Mouse (Mus musculus): ENCODE results near the gene Hip1. TPM values are rescaled to one million over a fixed set of nuclear protein-coding genes. Genes with fewer than 3 reads are reported as not detected.
A peak's percentile ranks its signal among the peaks of the same experiment; 100 is the strongest.

The Hip1 gene
- total and polyA plus RNA-seq, 3 experiments = 22.2 to 29.6 (median 25.0) TPM

- Histone ChIP-seq H3K9ac (ENCODE audit: low read depth, low read length) (no peak overlapping the region), H3K79me2 (replicated peaks; ENCODE audit: control insufficient read depth, insufficient read depth, low read length) (0 out of 2 replicates have a peak, but pooled peaks cover 2% of the 10 kb centered on the region), H3K4me1 (ENCODE audit: control insufficient read depth, insufficient read depth, low read length) (peaks cover 5% of the 10 kb centered on the region), H3K36me3 (ENCODE audit: control insufficient read depth, insufficient read depth, low read length) (no peaks in the 10 kb centered on the region), H3K27me3 (ENCODE audit: control insufficient read depth, insufficient read depth, low read length) (no peaks in the 10 kb centered on the region), H3K4me3 (no peak overlapping the region), H3K27ac (no peak overlapping the region)
- DNase-seq = no peak
- TF ChIP-seq EP300 (IDR thresholded peaks at IDR 0.05; ENCODE audit: insufficient read depth, low read depth, low read length) (no peak), CTCF (IDR thresholded peaks at IDR 0.05) (no peak), POLR2A (IDR thresholded peaks at IDR 0.05; ENCODE audit: insufficient read depth, low read depth, low read length) (no peak)
- intact Hi-C loops (cut with DNase I) = no loop called here
- WGBS = 94% methylated on average over 2 of the region's 2 CpGs
These were observed 48.4 kb downstream of the Hip1 start for GRCm38 (mm10) chr5:135496489-135496888.

- no peak for DNase-seq
- Histone ChIP-seq H3K9ac (ENCODE audit: low read depth, low read length) (no peak overlapping the region), H3K4me3 (no peak overlapping the region), H3K27ac (no peak overlapping the region), H3K4me1 (ENCODE audit: control insufficient read depth, insufficient read depth, low read length) (peaks cover 7% of the 10 kb centered on the region), H3K27me3 (ENCODE audit: control insufficient read depth, insufficient read depth, low read length) (no peaks in the 10 kb centered on the region), H3K36me3 (ENCODE audit: control insufficient read depth, insufficient read depth, low read length) (no peaks in the 10 kb centered on the region), H3K79me2 (replicated peaks; ENCODE audit: control insufficient read depth, insufficient read depth, low read length) (0 out of 2 replicates have a peak, but pooled peaks cover 2% of the 10 kb centered on the region)
- 95% methylated on average over 8 of the region's 8 CpGs for whole genome bisulfite sequencing
- TF ChIP-seq CTCF (IDR thresholded peaks at IDR 0.05) (no peak), POLR2A (IDR thresholded peaks at IDR 0.05; ENCODE audit: insufficient read depth, low read depth, low read length) (no peak), EP300 (IDR thresholded peaks at IDR 0.05; ENCODE audit: insufficient read depth, low read depth, low read length) (no peak)
- intact Hi-C loops (cut with DNase I) = no loop called here
These were observed 49.4 kb downstream of the Hip1 start for GRCm38 (mm10) chr5:135495471-135495870.

GRCm38 (mm10) chr5:135494183-135494910, 50.6 kb downstream of the Hip1 start:
- Histone ChIP-seq H3K79me2 (replicated peaks; ENCODE audit: control insufficient read depth, insufficient read depth, low read length) (no peaks in the 10 kb centered on the region), H3K9ac (ENCODE audit: low read depth, low read length) (no peak overlapping the region), H3K4me3 (no peak overlapping the region), H3K27ac (peak overlapping the region; percentile 34; the same call in 1 of the 2 replicates), H3K27me3 (ENCODE audit: control insufficient read depth, insufficient read depth, low read length) (no peaks in the 10 kb centered on the region), H3K4me1 (ENCODE audit: control insufficient read depth, insufficient read depth, low read length) (peaks cover 7% of the 10 kb centered on the region), H3K36me3 (ENCODE audit: control insufficient read depth, insufficient read depth, low read length) (no peaks in the 10 kb centered on the region)
- intact Hi-C loops (cut with DNase I) = loop anchor here (1.0 kb wide), 2 partner anchors 65 to 94 kb away; no protein-coding TSS in a partner anchor
- DNase-seq = peak; percentile 52 to 60
- TF ChIP-seq POLR2A (IDR thresholded peaks at IDR 0.05; ENCODE audit: insufficient read depth, low read depth, low read length) (no peak), EP300 (IDR thresholded peaks at IDR 0.05; ENCODE audit: insufficient read depth, low read depth, low read length) (peak; percentile 71), CTCF (IDR thresholded peaks at IDR 0.05) (peak; percentile 85)
- 66% methylated on average over 13 of the region's 13 CpGs for WGBS

GRCm38 (mm10) chr5:135493095-135493494, 51.8 kb downstream of the Hip1 start:
- TF ChIP-seq POLR2A (IDR thresholded peaks at IDR 0.05; ENCODE audit: insufficient read depth, low read depth, low read length) = no peak
- TF ChIP-seq CTCF (IDR thresholded peaks at IDR 0.05) = no peak
- no peak for TF ChIP-seq EP300 (IDR thresholded peaks at IDR 0.05; ENCODE audit: insufficient read depth, low read depth, low read length)
- Histone ChIP-seq H3K36me3 (ENCODE audit: control insufficient read depth, insufficient read depth, low read length) (no peaks in the 10 kb centered on the region), H3K27ac (peak overlapping the region; percentile 26; the same call in 1 of the 2 replicates), H3K4me3 (no peak overlapping the region), H3K27me3 (ENCODE audit: control insufficient read depth, insufficient read depth, low read length) (no peaks in the 10 kb centered on the region), H3K79me2 (replicated peaks; ENCODE audit: control insufficient read depth, insufficient read depth, low read length) (no peaks in the 10 kb centered on the region), H3K4me1 (ENCODE audit: control insufficient read depth, insufficient read depth, low read length) (peaks cover 9% of the 10 kb centered on the region), H3K9ac (ENCODE audit: low read depth, low read length) (no peak overlapping the region)
- WGBS = 71% methylated on average over 3 of the region's 3 CpGs
- DNase-seq = peak in 1 of 2 experiments; percentile 41
- intact Hi-C loops (cut with DNase I) = no loop called here

- intact Hi-C loops (cut with DNase I) = no loop called here
- H3K4me1 ChIP-seq (ENCODE audit: control insufficient read depth, insufficient read depth, low read length) = peaks cover 6% of the 10 kb centered on the region
- 86% methylated on average over 2 of the region's 2 CpGs for WGBS
- H3K79me2 ChIP-seq (replicated peaks; ENCODE audit: control insufficient read depth, insufficient read depth, low read length) = no peaks in the 10 kb centered on the region
- H3K36me3 ChIP-seq (ENCODE audit: control insufficient read depth, insufficient read depth, low read length) = no peaks in the 10 kb centered on the region
- no peak overlapping the region for H3K4me3 ChIP-seq
- H3K27ac ChIP-seq = no peak overlapping the region
- H3K27me3 ChIP-seq (ENCODE audit: control insufficient read depth, insufficient read depth, low read length) = no peaks in the 10 kb centered on the region
- TF ChIP-seq POLR2A (IDR thresholded peaks at IDR 0.05; ENCODE audit: insufficient read depth, low read depth, low read length) (no peak), EP300 (IDR thresholded peaks at IDR 0.05; ENCODE audit: insufficient read depth, low read depth, low read length) (no peak), CTCF (IDR thresholded peaks at IDR 0.05) (no peak)
- no peak for DNase-seq
- no peak overlapping the region for H3K9ac ChIP-seq (ENCODE audit: low read depth, low read length)
These were observed 52.8 kb downstream of the Hip1 start for GRCm38 (mm10) chr5:135492126-135492525.

GRCm38 (mm10) chr5:135489695-135490294, 55.1 kb downstream of the Hip1 start:
- no peak for TF ChIP-seq EP300 (IDR thresholded peaks at IDR 0.05; ENCODE audit: insufficient read depth, low read depth, low read length)
- TF ChIP-seq POLR2A (IDR thresholded peaks at IDR 0.05; ENCODE audit: insufficient read depth, low read depth, low read length) = no peak
- TF ChIP-seq CTCF (IDR thresholded peaks at IDR 0.05) = no peak
- Histone ChIP-seq H3K27me3 (ENCODE audit: control insufficient read depth, insufficient read depth, low read length) (no peaks in the 10 kb centered on the region), H3K27ac (peak overlapping the region; percentile 62), H3K4me1 (ENCODE audit: control insufficient read depth, insufficient read depth, low read length) (peaks cover 10% of the 10 kb centered on the region), H3K79me2 (replicated peaks; ENCODE audit: control insufficient read depth, insufficient read depth, low read length) (no peaks in the 10 kb centered on the region), H3K9ac (ENCODE audit: low read depth, low read length) (no peak overlapping the region; the same call in 1 of the 2 replicates), H3K4me3 (no peak overlapping the region), H3K36me3 (ENCODE audit: control insufficient read depth, insufficient read depth, low read length) (no peaks in the 10 kb centered on the region)
- 26% methylated on average over 13 of the region's 14 CpGs for WGBS
- intact Hi-C loops (cut with DNase I) = loop anchor here (1.0 to 2.0 kb wide), 2 partner anchors 29 to 43 kb away; no protein-coding TSS in a partner anchor
- DNase-seq = no peak

Data from heart, adult 2 months (tissue).